Mouse (Mus musculus) WW6 (cell line): ENCODE measurements around the gene Grhl1.
A peak's percentile ranks its signal among the peaks of the same experiment; 100 is the strongest.
"Not testable (repeated sequence)": the region's sequence is repeated elsewhere in the genome, so short reads cannot be mapped to it uniquely, and the experiment has no call there.

Experiments used
- DNase-seq: peaks from one replicate; pipeline ENCODE4 v3.0.0-alpha.2; 2013; ENCODE audit warnings: low read depth, low spot score

Grhl1 gene

DNA sequence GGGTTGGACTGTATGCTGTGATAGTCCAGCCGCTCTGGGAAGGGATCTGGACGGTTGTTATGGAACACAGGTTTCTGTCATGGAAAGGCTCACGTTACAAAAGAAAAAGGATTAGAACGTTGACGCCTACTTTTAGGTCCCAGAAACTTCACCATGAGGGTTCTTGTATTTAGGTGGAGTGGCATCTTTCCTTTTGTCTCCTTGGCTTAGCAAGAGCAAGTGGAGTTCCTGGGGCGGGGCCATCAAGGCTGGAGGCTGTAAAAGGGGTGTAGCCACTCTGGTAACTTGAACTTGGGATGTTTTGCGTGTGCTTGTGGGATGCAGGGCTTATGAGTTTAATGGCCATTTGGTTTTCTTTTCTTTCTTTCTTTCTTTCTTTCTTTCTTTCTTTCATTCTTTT is 18.3 kb downstream of the Grhl1 start:
- DNase-seq, result no peak

DNA sequence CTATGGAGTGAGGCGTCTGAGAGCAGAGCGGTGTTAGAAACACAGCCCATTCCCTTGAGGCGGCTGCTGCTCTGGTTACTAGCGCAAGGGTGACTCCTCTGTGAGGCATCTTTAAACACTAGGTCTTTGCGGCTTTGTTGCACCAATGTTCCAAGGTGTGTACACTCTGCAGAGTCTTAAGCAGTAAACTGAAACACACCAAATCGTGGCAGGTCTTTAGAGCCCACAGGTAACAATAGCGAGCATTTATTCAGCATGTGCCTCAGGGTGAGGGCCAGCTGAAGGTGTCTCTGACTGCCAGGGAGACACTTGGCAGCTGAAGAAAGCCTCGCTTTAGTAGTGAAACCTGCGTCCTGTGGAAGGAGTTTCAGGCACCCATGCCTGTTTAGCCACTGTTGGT is 20.0 kb downstream of the Grhl1 start:
- DNase-seq, result no peak

DNA sequence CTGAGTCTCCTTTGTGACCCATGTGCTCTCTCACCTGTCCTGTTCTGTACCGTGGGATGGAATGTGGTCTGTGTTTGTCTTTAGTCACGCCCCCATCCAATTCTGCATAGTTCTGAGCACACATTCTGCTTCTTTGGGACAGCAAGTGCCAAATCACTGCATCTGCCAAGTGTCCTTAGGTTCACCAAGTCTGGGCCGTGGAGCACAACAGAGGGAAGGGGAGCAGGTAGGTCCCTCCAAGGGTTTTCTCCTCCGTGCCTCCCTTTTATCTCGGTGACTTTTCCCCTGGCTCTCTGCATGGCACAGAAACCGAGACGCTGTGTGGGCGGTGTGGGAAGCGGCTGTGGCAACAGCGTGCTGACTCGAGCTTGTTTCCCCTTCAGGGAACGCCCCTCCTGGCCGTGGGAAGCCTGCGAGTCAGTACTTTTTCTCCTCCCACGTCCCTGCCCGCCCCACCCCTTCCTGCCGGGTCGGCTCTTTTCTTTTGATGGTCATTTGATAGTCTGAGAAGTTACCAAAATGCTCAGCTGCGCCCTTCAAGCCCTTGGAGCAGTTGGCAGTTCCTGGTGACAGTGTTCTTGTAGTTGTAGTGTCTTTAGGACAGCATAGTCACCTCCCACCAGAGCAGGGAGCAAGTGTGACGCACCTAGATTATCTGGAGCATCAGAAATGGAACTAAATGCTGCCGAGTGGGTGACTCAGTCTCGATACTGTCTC is 21.0 kb downstream of the Grhl1 start:
- DNase-seq, result no peak

- DNase-seq, result no peak
Measured at GRCm38 (mm10) chr12:24597376-24597775, 25.3 kb downstream of the Grhl1 start.

DNA sequence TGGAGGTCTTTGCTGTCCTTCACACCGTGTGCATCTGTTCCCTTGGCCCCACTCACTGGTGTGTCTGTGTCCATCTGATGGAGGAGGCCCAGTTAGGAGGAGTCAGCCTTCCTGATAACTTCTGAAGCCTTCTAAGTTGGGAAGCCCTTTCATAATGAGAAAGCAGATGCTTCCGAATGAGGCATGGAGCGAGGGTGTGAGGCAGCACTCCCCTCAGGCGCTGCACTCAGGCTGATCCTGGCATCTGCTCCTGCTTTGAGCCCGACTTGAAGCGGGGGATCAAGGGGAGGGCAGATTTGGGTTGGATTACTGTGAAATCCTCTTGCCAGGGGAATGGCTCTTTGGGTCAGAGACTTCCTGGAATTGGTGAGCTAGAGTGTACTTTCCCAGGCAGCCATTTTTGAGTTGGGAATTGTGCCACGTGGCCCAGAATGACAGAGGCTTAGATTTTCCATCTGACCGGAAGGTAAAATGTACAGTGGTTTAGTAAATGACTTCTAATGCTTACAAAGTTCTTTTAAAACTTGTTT is 27.3 kb downstream of the Grhl1 start:
- no peak for DNase-seq

GRCm38 (mm10) chr12:24600074-24600473 is 28.0 kb downstream of the Grhl1 start:
- DNase-seq, result no peak

GRCm38 (mm10) chr12:24600806-24601205 is 28.7 kb downstream of the Grhl1 start:
- peak; percentile 56 for DNase-seq

DNA sequence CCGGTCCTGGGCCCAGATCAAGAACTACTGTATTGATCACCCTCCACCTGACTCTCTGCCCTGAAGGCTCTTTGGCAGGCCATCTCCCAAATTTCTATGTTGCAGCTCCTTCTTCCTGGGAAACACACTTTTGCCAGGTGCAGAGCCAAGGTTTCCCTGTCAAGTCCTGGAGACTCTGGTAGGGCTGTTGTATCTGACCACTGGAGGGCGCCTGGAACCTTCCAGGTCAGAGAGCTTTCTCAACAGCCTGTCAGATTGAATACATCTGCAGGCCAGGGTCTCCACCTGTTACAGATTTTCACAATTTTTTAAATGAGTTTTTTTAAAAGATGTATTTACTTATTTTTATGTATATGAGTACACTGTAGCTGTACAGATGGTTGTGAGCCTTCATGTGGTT is 31.2 kb downstream of the Grhl1 start:
- DNase-seq, result peak; percentile 40

- no peak for DNase-seq
Measured at GRCm38 (mm10) chr12:24606166-24606565, 34.1 kb downstream of the Grhl1 start.

DNA sequence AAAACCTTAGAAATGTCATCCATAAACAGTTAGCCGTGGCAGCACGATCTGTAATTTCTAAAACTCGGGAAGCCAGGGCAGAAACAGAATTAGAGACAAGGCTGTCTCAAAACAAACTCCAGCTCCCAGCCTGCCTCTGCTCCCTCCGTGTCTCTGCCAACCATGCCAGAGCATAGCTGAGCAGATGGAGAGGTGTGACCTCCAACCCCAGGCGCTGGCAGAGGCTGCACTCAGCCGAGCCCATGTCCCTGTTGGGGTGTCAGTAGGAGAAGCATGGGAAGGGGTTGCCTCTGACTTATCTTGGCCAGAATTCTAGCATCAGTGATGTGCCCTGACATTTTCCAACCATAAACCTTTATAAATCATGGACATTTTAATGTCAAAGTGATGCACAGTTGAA is 40.5 kb downstream of the Grhl1 start:
- DNase-seq, result no peak

- no peak for DNase-seq
Measured at GRCm38 (mm10) chr12:24614452-24615075, 42.5 kb downstream of the Grhl1 start.

DNA sequence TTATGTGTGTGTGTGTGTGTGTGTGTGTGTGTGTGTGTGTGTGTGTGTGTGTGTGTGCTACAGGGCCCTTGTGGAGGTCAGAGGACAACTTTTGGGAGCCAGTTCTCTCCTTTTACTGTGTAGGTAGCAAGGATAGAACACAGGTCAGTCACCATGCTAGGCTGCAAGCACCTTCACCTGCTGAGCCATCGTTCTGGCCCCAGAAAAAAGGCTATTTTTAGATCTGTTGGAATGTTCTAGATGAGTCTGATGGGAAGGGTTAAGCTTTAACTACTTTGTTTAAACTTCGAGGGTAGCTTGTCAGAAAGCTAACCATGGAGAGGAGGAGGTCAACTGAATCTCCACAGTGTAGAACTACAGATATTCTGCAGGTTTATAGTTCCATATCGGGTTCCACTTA is 43.1 kb downstream of the Grhl1 start:
- DNase-seq, result no peak

GRCm38 (mm10) chr12:24619436-24619835 is 47.4 kb downstream of the Grhl1 start:
- no peak for DNase-seq

DNA sequence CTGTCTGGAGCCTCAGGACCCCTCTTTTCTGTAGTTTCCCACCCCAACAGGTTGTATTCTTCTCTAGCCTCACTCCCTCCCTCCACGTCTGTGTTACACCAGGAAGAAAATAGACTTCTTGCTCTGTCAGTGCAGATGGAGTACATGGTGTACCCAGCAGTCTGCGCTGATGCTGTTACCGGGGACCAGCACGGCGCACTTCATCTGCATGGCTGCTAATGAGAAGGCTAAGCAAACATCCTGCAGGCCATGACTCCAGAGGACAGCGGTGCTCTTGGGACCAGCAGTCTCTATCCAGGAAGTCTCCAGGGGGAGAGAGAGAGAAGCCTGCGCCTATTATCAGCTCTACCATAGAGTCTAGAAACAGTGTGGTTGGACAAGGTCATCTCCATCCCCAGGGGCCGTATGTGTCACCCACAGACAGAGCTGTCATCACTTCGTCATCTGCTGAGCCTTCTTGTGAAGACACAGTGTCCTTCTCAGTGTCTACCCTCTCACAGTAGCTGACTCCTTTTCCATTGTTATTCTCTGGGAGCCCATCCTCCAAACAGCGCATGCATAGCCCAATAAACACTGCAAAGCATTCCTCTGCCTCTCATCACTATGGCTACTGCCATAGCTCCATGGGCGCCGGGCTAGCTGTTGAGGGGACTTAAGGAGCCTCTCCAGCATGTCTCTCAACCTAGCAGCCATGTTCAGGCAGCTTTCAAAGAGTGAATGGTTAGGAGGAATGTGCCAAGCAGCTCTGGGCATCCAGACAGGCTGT is 51.6 kb downstream of the Grhl1 start:
- DNase-seq, result no peak

GRCm38 (mm10) chr12:24626401-24626800 is 54.3 kb downstream of the Grhl1 start:
- no peak for DNase-seq

DNA sequence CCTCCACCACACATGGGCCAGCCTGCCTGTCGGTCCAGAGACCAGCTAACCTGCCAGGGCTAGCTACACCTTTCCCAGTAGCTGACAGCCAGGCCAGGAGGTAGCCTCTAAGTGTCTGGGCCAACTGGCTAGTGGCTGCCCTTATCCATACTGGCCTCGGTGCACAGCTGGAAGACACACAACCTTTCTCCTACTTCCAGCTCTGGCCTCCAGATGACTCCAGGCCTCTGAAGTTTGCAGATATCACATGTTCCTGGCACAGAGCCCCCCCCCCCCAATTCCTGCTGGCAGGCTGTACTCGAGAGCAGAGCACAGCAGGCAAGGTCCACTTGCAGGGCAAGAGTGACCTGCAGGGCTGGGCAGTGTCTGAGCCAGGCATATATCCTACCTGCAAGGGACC is 55.1 kb downstream of the Grhl1 start:
- DNase-seq, result no peak

GRCm38 (mm10) chr12:24630220-24630619 is 58.1 kb downstream of the Grhl1 start:
- DNase-seq, result no peak

GRCm38 (mm10) chr12:24632404-24632803 is 60.3 kb downstream of the Grhl1 start:
- no peak for DNase-seq

DNA sequence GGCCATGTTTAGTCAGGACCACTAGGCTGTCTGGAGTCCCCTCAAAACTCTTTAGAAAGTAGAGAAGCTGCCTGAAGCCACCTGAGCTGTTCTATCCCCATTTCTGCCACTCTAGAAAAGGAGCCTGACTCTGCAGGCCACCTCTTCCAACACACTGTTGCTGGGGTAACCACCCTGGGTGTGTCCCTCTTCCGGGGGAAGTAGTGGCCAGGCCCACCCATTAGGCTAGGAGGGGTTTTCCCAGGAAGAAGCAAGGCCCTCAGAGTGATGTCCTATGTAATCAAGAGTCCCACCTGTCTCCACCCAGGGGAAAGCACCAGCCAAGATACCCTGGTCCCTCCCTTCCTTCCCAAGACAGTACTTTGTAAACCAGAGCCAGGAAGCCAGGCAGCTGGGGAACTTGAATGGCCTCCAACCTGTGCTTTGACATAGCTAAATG is 61.7 kb downstream of the Grhl1 start:
- DNase-seq, result no peak

DNA sequence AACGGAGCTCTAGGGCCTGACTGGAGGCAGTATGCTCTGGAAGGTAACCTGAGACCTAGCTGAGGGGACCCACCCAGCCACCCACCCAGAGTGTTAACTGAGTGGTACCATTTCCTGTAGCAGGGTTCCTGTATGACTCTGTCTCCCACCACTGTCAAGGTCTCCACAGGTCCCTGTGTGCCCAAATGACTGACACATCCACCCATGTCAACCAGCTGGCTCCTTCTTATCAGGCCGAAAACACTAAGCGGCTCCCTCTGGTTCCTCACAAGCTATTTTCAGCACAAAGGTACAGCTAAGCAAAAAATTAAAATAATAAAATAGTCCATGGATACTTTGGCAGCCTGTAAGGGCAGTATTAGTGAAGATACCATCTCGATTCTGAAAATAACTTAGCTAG is 62.1 kb downstream of the Grhl1 start:
- no peak for DNase-seq

GRCm38 (mm10) chr12:24634648-24635047 is 62.6 kb downstream of the Grhl1 start:
- no peak for DNase-seq

DNA sequence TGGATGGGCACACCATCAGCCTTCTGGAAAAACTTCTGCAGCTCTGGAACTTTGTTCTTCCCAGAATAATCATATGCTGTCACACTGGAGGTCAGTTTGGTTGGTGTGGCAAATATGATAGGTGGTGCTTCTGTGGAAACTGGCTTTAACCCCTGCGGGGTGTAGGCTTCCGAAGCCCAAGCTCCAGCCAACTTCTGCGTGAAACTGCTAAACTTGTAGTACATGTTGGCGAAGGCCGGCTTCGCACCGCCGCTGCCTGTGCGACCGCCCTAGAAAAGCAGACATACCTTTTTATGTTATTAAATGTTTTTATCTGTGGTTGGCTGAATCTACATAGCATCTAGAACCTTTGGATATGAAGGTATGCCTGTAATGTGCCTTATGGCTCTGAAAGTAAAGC is 66.7 kb downstream of the Grhl1 start:
- DNase-seq, result not testable (repeated sequence)
